Mouse (Mus musculus) stomach, embryonic 16.5 days (tissue): ENCODE results near the gene Cmas. TPM values are rescaled to one million over a fixed set of nuclear protein-coding genes. Genes with fewer than 3 reads are reported as not detected.

Source experiments
- ATAC-seq: fragments of 200-750 bp; cut with Nextera tagmentation; 2 replicates; pipeline ENCODE4 v1.8.0; 2017; ENCODE audit warnings: moderate number of reproducible peaks, moderate TSS enrichment; ENCODE audit not compliant: insufficient read depth, low FRiP score
- H3K27ac ChIP-seq: fragments of 300-500 bp; sonication (generic); 2 replicates; pipeline ENCODE4 v1.5.1; 2014; ENCODE audit warnings: low read length
- H3K27me3 ChIP-seq: fragments of 300-500 bp; sonication (generic); 2 replicates; pipeline ENCODE4 v1.6.1; 2014; ENCODE audit warnings: low read length, control low read depth, mixed read lengths; ENCODE audit not compliant: control insufficient read depth, insufficient read depth
- H3K36me3 ChIP-seq: fragments of 300-500 bp; sonication (generic); 2 replicates; pipeline ENCODE4 v1.6.1; 2014; ENCODE audit warnings: low read length; ENCODE audit not compliant: control insufficient read depth, insufficient read depth
- H3K4me1 ChIP-seq: fragments of 300-500 bp; sonication (generic); 2 replicates; pipeline ENCODE4 v1.6.1; 2014; ENCODE audit warnings: low read length, control low read depth, mixed read lengths; ENCODE audit not compliant: control insufficient read depth, insufficient read depth
- H3K4me2 ChIP-seq: fragments of 300-500 bp; sonication (generic); 2 replicates; pipeline ENCODE4 v1.6.1; 2014; ENCODE audit warnings: low read depth, low read length, mixed read lengths
- H3K4me3 ChIP-seq: fragments of 300-500 bp; sonication (generic); replicated peaks from 2 replicates; pipeline ENCODE4 v1.5.1; 2014; ENCODE audit warnings: mild to moderate bottlenecking, low read length
- H3K9ac ChIP-seq: fragments of 300-500 bp; sonication (generic); 2 replicates; pipeline ENCODE4 v1.6.1; 2014; ENCODE audit warnings: low read length
- H3K9me3 ChIP-seq: fragments of 300-500 bp; sonication (generic); replicated peaks from 2 replicates; pipeline ENCODE4 v1.6.1; 2016; ENCODE audit warnings: low read length, control low read depth; ENCODE audit not compliant: control insufficient read depth
- WGBS: fragments of 180-500 bp; shearing (Covaris S2); extraction: QIAGEN DNeasy Blood & Tissue Kit; methylation state at CpG from one replicate; pipeline ENCODE4 v1.1.7; 2014; 5-methylcytosine and 5-hydroxymethylcytosine counted together
- polyA plus RNA-seq: library from polyadenylated mRNA; unstranded; fragments of >200 nt; fragmentation: Nextera tagmentation; extraction: Ambion mirVana; gene quantifications from 2 replicates; pipeline ENCODE4 v1.2.1, GENCODE M21; 2015

Gene Cmas
- polyA plus RNA-seq, 1 experiment from 2014 or later = 90.7 TPM

DNA sequence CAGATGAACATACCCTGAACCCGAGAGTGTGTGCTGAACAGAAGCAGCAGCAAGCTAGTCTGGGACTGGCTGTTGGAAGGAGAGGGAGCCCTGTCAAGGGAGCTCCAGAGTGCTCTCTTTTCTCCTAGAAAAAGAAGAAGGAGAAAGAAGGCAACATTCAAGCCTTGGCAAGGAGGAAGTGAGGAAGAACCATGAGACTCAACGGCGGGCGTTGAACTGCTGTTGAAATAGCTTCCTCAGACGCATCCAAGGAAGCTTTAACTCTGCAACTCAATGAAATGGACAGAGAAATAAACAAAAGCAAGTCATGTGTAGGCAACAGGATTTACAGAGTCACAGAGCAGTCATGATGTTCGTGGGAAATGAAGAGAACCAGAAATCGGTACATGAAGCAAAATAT, 9.7 kb upstream of the Cmas start:
- H3K27me3 ChIP-seq = no peaks in the 10 kb centered on the region
- peak overlapping the region; percentile 11; the same call in 1 of the 2 replicates for H3K9ac ChIP-seq
- no peaks in the 10 kb centered on the region for H3K9me3 ChIP-seq
- peak overlapping the region; percentile 66 for H3K27ac ChIP-seq
- peak overlapping the region; percentile 14 for H3K4me2 ChIP-seq
- H3K4me1 ChIP-seq = peaks cover 18% of the 10 kb centered on the region; the same call in 1 of the 2 replicates
- no peaks in the 10 kb centered on the region for H3K36me3 ChIP-seq
- 40% methylated on average over 7 of the region's 7 CpGs for WGBS
- H3K4me3 ChIP-seq = no peak overlapping the region
- ATAC-seq = no peak

DNA sequence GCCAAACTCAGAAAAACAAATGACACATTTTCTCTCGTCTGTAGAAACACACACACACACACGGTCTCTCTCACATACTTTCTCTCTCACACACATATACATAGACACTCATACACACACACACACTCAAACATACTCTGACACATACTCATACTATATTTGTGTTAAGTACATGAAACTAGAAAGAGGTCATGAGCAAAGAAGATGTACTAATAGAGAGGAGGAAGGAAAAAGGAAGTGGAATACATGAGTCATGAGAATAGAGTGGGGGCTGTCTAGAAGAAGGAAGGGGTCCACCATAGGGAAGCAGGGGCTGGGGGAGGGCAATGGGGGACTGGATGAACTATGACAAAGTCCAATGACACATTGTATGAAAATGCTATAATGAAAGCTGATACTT, 9.3 kb upstream of the Cmas start:
- WGBS = 35% methylated on average over 2 of the region's 2 CpGs
- ATAC-seq = no peak
- H3K9me3 ChIP-seq = no peaks in the 10 kb centered on the region
- no peak overlapping the region for H3K4me3 ChIP-seq
- H3K27me3 ChIP-seq = no peaks in the 10 kb centered on the region
- H3K4me1 ChIP-seq = peaks cover 18% of the 10 kb centered on the region
- H3K4me2 ChIP-seq = peak overlapping the region; percentile 14
- H3K9ac ChIP-seq = no peak overlapping the region
- H3K27ac ChIP-seq = peak overlapping the region; percentile 66
- H3K36me3 ChIP-seq = no peaks in the 10 kb centered on the region

DNA sequence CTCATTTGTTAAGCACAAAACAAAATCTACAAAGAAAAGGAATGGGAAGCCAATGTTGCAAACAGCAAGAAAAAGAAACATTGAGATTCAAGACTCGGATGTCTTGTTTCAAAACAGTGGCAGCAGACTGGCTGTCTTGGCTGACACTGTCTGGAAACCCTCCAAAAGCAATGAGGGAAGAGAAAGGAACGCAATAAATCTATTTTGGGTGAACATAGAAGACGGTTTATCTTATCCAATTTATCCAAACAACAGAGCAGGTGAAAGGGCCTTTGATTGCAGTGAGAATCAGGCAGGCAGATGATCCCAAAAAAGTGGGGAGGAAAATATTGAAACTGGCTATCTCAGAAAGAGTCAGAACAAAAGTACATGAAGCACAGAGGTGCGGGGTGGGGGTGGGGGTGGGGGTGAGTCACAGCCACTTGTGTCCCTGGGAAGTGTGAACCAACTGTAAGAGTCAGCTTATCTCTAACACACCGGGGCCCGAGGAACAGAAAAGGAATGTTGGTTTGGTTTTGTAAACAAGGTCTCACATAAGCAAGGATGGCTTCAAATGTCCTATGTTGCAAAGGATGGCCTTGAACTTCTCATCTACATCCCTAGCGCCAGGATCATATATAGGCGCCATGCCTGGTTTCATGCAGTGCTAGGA, 8.3 kb upstream of the Cmas start:
- H3K4me1 ChIP-seq = peaks cover 18% of the 10 kb centered on the region
- H3K4me3 ChIP-seq = no peak overlapping the region
- WGBS = 40% methylated on average over 8 of the region's 8 CpGs
- no peaks in the 10 kb centered on the region for H3K27me3 ChIP-seq
- no peak overlapping the region for H3K9ac ChIP-seq
- no peak for ATAC-seq
- no peaks in the 10 kb centered on the region for H3K36me3 ChIP-seq
- no peak overlapping the region for H3K4me2 ChIP-seq
- H3K9me3 ChIP-seq = no peaks in the 10 kb centered on the region
- no peak overlapping the region; the same call in 1 of the 2 replicates for H3K27ac ChIP-seq

DNA sequence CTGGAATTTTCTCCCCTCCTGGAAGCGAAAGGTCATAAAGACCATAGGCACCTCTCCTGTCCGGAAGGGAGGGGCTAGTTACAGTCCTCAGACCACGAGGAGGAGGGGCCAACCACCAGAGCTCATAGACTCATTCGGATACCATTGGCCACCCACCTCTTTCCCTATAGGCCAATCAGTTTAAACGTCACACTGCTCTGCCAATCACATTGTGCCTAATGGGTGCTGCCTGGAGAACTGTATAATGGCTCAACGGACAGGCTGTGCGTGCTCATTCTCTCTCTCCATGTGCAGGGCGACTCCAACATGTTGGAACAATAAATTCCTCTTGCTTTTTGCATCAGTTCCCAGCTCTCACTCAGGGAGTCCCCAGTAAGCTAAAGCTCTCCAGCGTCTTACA, 5.1 kb upstream of the Cmas start:
- H3K27me3 ChIP-seq = no peaks in the 10 kb centered on the region
- H3K4me1 ChIP-seq = peaks cover 18% of the 10 kb centered on the region
- no peaks in the 10 kb centered on the region for H3K36me3 ChIP-seq
- no peak overlapping the region for H3K4me3 ChIP-seq
- 55% methylated on average over 9 of the region's 9 CpGs for WGBS
- no peaks in the 10 kb centered on the region for H3K9me3 ChIP-seq
- no peak overlapping the region for H3K27ac ChIP-seq
- no peak for ATAC-seq
- no peak overlapping the region for H3K4me2 ChIP-seq
- no peak overlapping the region for H3K9ac ChIP-seq

DNA sequence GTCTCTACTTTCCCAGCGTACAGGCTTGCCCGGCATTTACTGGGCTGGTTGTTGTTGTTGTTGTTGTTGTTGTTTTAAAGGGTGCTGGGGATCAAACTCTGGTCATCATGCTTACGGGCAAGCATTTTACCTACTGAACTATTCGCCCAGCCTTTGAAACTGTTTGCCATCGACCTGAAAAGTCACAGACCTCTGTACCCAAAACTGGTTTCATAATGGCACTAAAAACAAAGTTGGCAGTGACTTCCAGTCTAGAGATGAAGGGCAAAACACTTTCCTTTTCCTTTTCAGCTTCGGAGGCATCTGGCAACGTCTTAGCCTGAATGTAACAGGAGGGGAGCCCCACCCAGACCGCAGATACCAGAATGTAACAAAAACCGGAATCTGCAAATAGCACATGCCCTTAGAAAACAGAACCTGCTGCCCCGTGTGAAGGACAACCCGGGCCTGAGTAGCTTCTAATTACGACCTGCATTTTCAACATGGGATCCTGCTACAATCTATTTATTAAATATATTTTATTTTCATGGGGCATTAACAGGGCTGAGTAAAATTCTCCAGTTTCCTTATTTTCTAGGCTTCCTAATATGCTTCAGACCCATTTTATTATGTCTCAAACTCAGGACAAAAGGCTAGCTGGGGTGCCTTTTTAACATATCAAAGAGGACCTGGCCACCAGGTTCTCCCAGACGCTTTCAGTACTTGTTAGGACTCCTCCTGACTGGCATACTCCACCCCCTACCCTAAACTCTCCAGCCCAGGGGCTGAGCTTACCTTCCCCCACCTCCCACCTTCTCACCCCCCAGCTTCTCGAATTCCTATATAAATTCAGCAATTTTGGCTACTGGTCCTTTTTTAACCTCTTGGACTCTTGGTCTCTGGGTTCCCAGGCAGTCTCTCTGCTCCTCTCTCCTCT, 3.9 kb upstream of the Cmas start:
- 45% methylated on average over 14 of the region's 14 CpGs for WGBS
- no peak overlapping the region for H3K4me3 ChIP-seq

DNA sequence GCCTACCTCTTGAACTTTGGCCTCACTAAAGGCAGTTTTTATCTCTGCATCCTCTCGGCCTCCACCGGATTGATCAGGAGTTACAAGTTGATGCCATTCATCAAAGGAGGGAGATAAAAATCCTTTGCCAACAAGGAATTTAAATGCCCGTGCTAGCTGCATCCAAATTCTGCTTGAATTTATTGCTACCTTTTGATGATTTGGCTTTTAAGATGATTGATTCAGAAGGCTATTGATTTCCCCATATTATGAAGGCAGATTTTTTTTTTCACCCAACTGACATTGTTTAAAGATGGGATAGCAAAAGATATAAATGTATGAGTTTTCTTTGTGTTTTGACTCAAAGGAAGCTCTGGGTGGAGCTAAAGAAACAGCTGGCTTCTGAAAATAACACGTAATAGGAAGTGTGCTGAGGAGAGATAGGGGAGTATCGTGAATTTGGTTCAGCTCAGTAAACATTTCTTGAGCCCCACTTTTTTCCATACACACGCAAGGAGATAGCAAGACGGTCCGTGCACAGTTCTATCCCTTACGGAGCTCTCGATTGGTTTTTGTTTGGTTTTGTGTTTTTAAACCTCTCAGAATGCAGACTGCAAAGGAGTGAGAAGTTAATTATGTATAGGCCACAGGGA, 964 bp downstream of the Cmas start:
- peak overlapping the region; percentile 81 for H3K4me2 ChIP-seq
- H3K36me3 ChIP-seq = 0 out of 2 replicates have a peak, but pooled peaks cover 4% of the 10 kb centered on the region
- no peak for ATAC-seq
- H3K4me3 ChIP-seq = peak overlapping the region; percentile 91
- WGBS = 29% methylated on average over 10 of the region's 10 CpGs
- no peaks in the 10 kb centered on the region for H3K27me3 ChIP-seq
- peaks cover 7% of the 10 kb centered on the region for H3K4me1 ChIP-seq
- H3K9me3 ChIP-seq = no peaks in the 10 kb centered on the region
- H3K9ac ChIP-seq = peak overlapping the region; percentile 94
- H3K27ac ChIP-seq = peak overlapping the region; percentile 93

More for the DNA sequence above, 3.9 kb upstream of the Cmas start:
- no peak for ATAC-seq
- H3K27me3 ChIP-seq = no peaks in the 10 kb centered on the region
- H3K9ac ChIP-seq = no peak overlapping the region
- H3K9me3 ChIP-seq = no peaks in the 10 kb centered on the region
- no peak overlapping the region for H3K4me2 ChIP-seq
- peaks cover 10% of the 10 kb centered on the region for H3K4me1 ChIP-seq
- no peaks in the 10 kb centered on the region for H3K36me3 ChIP-seq
- no peak overlapping the region for H3K27ac ChIP-seq

DNA sequence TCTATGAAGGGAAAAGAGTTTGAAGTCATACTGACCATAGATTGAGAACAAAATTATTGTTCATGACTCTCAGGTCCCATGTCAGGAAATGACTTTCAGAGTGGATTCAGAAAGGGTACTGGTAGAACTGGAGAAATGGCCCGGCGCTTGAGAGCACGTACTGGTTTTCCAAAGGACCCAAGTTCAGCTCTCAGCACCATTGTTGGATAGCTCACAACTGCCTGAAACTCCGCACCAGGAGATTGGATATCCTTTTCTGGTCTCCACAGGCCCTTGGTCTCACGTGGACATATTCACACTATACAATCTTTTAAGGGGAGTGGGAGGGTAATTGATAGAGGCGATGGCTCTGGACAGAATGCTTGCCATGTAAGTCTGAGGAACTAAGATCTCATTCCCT, 1.5 kb downstream of the Cmas start:
- Histone ChIP-seq H3K9me3 (no peaks in the 10 kb centered on the region), H3K4me1 (peaks cover 7% of the 10 kb centered on the region), H3K4me3 (peak overlapping the region; percentile 91), H3K4me2 (peak overlapping the region; percentile 81), H3K9ac (peak overlapping the region; percentile 57; the same call in 1 of the 2 replicates), H3K27me3 (no peaks in the 10 kb centered on the region), H3K27ac (0 out of 2 replicates have a peak overlapping the region, but pooled peaks have one; percentile 25), H3K36me3 (0 out of 2 replicates have a peak, but pooled peaks cover 4% of the 10 kb centered on the region)
- WGBS = 88% methylated on average over 6 of the region's 6 CpGs
- ATAC-seq = no peak

DNA sequence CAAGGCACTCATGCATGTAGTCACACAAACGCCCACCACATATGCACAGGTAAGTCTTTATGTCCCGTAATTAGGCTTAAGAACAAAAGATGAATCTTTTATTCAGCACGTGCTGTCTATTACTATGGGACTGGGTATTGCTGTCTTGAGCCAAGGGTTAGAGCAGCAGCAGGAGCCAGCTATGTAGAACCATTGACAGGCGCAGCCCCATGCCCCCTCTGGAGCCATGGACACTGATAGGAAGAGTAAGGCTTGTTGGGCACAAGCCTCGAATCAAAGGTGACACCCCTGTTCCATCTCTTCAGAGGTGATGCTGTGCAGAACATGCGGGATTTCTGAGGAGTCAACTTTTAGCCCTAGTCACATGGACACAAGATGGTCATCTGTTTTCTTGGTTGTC, 2.1 kb downstream of the Cmas start:
- H3K27me3 ChIP-seq = no peaks in the 10 kb centered on the region
- H3K4me2 ChIP-seq = peak overlapping the region; percentile 81; the same call in 1 of the 2 replicates
- no peaks in the 10 kb centered on the region for H3K9me3 ChIP-seq
- peaks cover 7% of the 10 kb centered on the region for H3K4me1 ChIP-seq
- 0 out of 2 replicates have a peak, but pooled peaks cover 4% of the 10 kb centered on the region for H3K36me3 ChIP-seq
- WGBS = 94% methylated on average over 6 of the region's 6 CpGs
- no peak for ATAC-seq
- no peak overlapping the region for H3K4me3 ChIP-seq
- H3K9ac ChIP-seq = no peak overlapping the region
- H3K27ac ChIP-seq = no peak overlapping the region
